32 mouse cellular contexts compared by ENCODE assay signal in genomic region chr1:39773551-39773950, GRCm38 (mm10). TPM values are rescaled to one million over a fixed set of nuclear protein-coding genes. Genes with fewer than 3 reads are reported as not detected.
DNase-seq lines count a peak whose midpoint lies in the region; ATAC-seq and TF ChIP-seq lines count a peak whose summit lies in the region.
"Had no signal": no experiment of that assay in that cellular context is flagged by ENCODE, and none has a peak within 500 bp of the region (broad histone marks: within the 10 kb centered on the region; RNA-seq: fewer than 3 reads in every experiment).

No protein-coding gene starts in this region.

- H3K36me3 ChIP-seq in forebrain, embryonic 15.5 days = no peaks in the 10 kb centered on the region
- no peaks in the 10 kb centered on the region for H3K36me3 ChIP-seq in forebrain, embryonic 13.5 days (ENCODE audit: poor library complexity, severe bottlenecking)
- H3K36me3 ChIP-seq in hindbrain, embryonic 13.5 days = no peaks in the 10 kb centered on the region
- no peaks in the 10 kb centered on the region for H3K36me3 ChIP-seq in hindbrain, embryonic 12.5 days
- no peaks in the 10 kb centered on the region for H3K36me3 ChIP-seq in hindbrain, postnatal 0 days (ENCODE audit: insufficient read depth, low read length)
- H3K36me3 ChIP-seq: G1E; limb, embryonic 15.5 days; liver, embryonic 13.5 days; midbrain, embryonic 13.5 days had no signal

- no peaks in the 10 kb centered on the region for H3K27me3 ChIP-seq in forebrain, embryonic 15.5 days
- no peaks in the 10 kb centered on the region for H3K27me3 ChIP-seq in forebrain, embryonic 13.5 days
- H3K27me3 ChIP-seq in hindbrain, embryonic 13.5 days = no peaks in the 10 kb centered on the region
- no peaks in the 10 kb centered on the region for H3K27me3 ChIP-seq in hindbrain, embryonic 12.5 days
- H3K27me3 ChIP-seq in hindbrain, postnatal 0 days (ENCODE audit: insufficient read depth, low read length) = no peaks in the 10 kb centered on the region
- H3K27me3 ChIP-seq: limb, embryonic 15.5 days; liver, embryonic 13.5 days; midbrain, embryonic 13.5 days had no signal

- no peak overlapping the region for H3K4me3 ChIP-seq in forebrain, embryonic 15.5 days
- no peak overlapping the region for H3K4me3 ChIP-seq in forebrain, embryonic 13.5 days
- no peak overlapping the region for H3K4me3 ChIP-seq in hindbrain, embryonic 13.5 days
- no peak overlapping the region for H3K4me3 ChIP-seq in hindbrain, embryonic 12.5 days
- H3K4me3 ChIP-seq in hindbrain, postnatal 0 days (ENCODE audit: low read length) = no peak overlapping the region
- H3K4me3 ChIP-seq: erythroblast, embryonic 14.5 days; gastrocnemius, adult 2 months; limb, embryonic 15.5 days; liver, embryonic 13.5 days; midbrain, embryonic 13.5 days had no signal

- ATAC-seq in forebrain, embryonic 15.5 days (replicated peaks) = peak; percentile 26; the same call in 1 of the 2 replicates
- no peak for ATAC-seq in forebrain, embryonic 13.5 days
- no peak for ATAC-seq in hindbrain, embryonic 13.5 days (ENCODE audit: low FRiP score)
- no peak for ATAC-seq in hindbrain, embryonic 12.5 days (ENCODE audit: low FRiP score)
- no peak for ATAC-seq in hindbrain, postnatal 0 days
- ATAC-seq: intestine, postnatal 0 days had no signal

- whole genome bisulfite sequencing in forebrain, embryonic 15.5 days = 66% methylated on average over 5 of the region's 5 CpGs
- WGBS in forebrain, embryonic 13.5 days = 76% methylated on average over 5 of the region's 5 CpGs
- 76% methylated on average over 5 of the region's 5 CpGs for WGBS in hindbrain, embryonic 13.5 days
- WGBS in hindbrain, embryonic 12.5 days = 66% methylated on average over 5 of the region's 5 CpGs
- 52% methylated on average over 5 of the region's 5 CpGs for WGBS in hindbrain, postnatal 0 days

- no peaks in the 10 kb centered on the region for H3K9me3 ChIP-seq in forebrain, embryonic 15.5 days
- no peaks in the 10 kb centered on the region for H3K9me3 ChIP-seq in forebrain, embryonic 13.5 days (replicated peaks)
- H3K9me3 ChIP-seq in hindbrain, embryonic 13.5 days = no peaks in the 10 kb centered on the region
- H3K9me3 ChIP-seq in hindbrain, embryonic 12.5 days (replicated peaks) = no peaks in the 10 kb centered on the region
- no peaks in the 10 kb centered on the region for H3K9me3 ChIP-seq in hindbrain, postnatal 0 days (ENCODE audit: low read length)
- H3K9me3 ChIP-seq: G1E; limb, embryonic 15.5 days; liver, embryonic 13.5 days; midbrain, embryonic 13.5 days had no signal

- no peak overlapping the region for H3K4me2 ChIP-seq in forebrain, embryonic 15.5 days (replicated peaks)
- H3K4me2 ChIP-seq in forebrain, embryonic 13.5 days = no peak overlapping the region
- no peak overlapping the region for H3K4me2 ChIP-seq in hindbrain, embryonic 13.5 days
- no peak overlapping the region for H3K4me2 ChIP-seq in hindbrain, embryonic 12.5 days (replicated peaks)
- peak overlapping the region; percentile 16; the same call in 1 of the 2 replicates for H3K4me2 ChIP-seq in hindbrain, postnatal 0 days (ENCODE audit: low read depth, low read length)
- H3K4me2 ChIP-seq: limb, embryonic 15.5 days; liver, embryonic 13.5 days; midbrain, embryonic 13.5 days had no signal

- no peak overlapping the region for H3K9ac ChIP-seq in forebrain, embryonic 15.5 days (replicated peaks)
- no peak overlapping the region for H3K9ac ChIP-seq in forebrain, embryonic 13.5 days
- H3K9ac ChIP-seq in hindbrain, embryonic 13.5 days = no peak overlapping the region
- no peak overlapping the region for H3K9ac ChIP-seq in hindbrain, embryonic 12.5 days
- H3K9ac ChIP-seq in hindbrain, postnatal 0 days (replicated peaks; ENCODE audit: low read length) = no peak overlapping the region
- H3K9ac ChIP-seq: limb, embryonic 15.5 days; liver, embryonic 13.5 days; midbrain, embryonic 13.5 days had no signal

- peaks cover 14% of the 10 kb centered on the region for H3K4me1 ChIP-seq in forebrain, embryonic 15.5 days
- H3K4me1 ChIP-seq in forebrain, embryonic 13.5 days = peaks cover 6% of the 10 kb centered on the region; the same call in 1 of the 2 replicates
- peaks cover 22% of the 10 kb centered on the region for H3K4me1 ChIP-seq in hindbrain, embryonic 13.5 days (replicated peaks)
- H3K4me1 ChIP-seq in hindbrain, embryonic 12.5 days = peaks cover 21% of the 10 kb centered on the region
- H3K4me1 ChIP-seq in hindbrain, postnatal 0 days (ENCODE audit: insufficient read depth, low read length) = peaks cover 8% of the 10 kb centered on the region

- H3K27ac ChIP-seq in forebrain, embryonic 15.5 days (replicated peaks) = peak overlapping the region; percentile 5; the same call in 1 of the 2 replicates
- H3K27ac ChIP-seq in forebrain, embryonic 13.5 days = no peak overlapping the region
- H3K27ac ChIP-seq in hindbrain, embryonic 13.5 days = peak overlapping the region; percentile 40; the same call in 1 of the 2 replicates
- no peak overlapping the region for H3K27ac ChIP-seq in hindbrain, embryonic 12.5 days
- H3K27ac ChIP-seq in hindbrain, postnatal 0 days = peak overlapping the region; percentile 79
- H3K27ac ChIP-seq: gastrocnemius, adult 2 months; limb, embryonic 15.5 days; liver, embryonic 13.5 days; macrophage; midbrain, embryonic 13.5 days had no signal

- DNase-seq in cerebellum, adult 9-11 months = peak; percentile 16
- DNase-seq in cerebellum, adult 11-12 months = no peak
- DNase-seq in hindbrain, postnatal 0 days (ENCODE audit: low spot score) = peak; percentile 12
- no peak for DNase-seq in lung, postnatal 4 days
- DNase-seq: adrenal gland, adult 8-10 months; gastrocnemius, adult 2 months; kidney, adult 9 months; kidney, postnatal 10 days; liver, embryonic 13.5 days; lung, adult 18-20 months; spleen, adult 18-20 months; thymus, postnatal 14 days had no signal

- TF ChIP-seq CTCF in hindbrain, postnatal 0 days (IDR thresholded peaks at IDR 0.05; ENCODE audit: low read depth) = no peak

RNA-seq across cellular contexts. Expression of gene Gm3646, which starts 31.6 kb away (rescaled TPM):
- not detected in 2 replicates for polyA plus RNA-seq in forebrain, embryonic 15.5 days (2015; fragmentation: Nextera tagmentation; extraction: Ambion mirVana)
- polyA plus RNA-seq in forebrain, embryonic 13.5 days (2015; fragmentation: Nextera tagmentation; extraction: Ambion mirVana) = not detected in 2 replicates
- not detected in 2 replicates for polyA plus RNA-seq in hindbrain, embryonic 13.5 days (2015; fragmentation: Nextera tagmentation; extraction: Ambion mirVana)
- not detected in 2 replicates for polyA plus RNA-seq in hindbrain, embryonic 12.5 days (2016; fragmentation: Nextera tagmentation; extraction: Ambion mirVana)
- total RNA-seq in hindbrain, postnatal 0 days (2014; rRNA removed) = not detected in 2 replicates
- polyA plus RNA-seq in hindbrain, postnatal 0 days (2015; fragmentation: Nextera tagmentation; extraction: Ambion mirVana) = not detected in 2 replicates
- total RNA-seq: adrenal gland, adult 8-10 months; adrenal gland, postnatal 4 days; G1E; layer of hippocampus, postnatal 36 days; left cerebral cortex, postnatal 4 days; megakaryocyte-erythroid progenitor cell, adult 5-6 weeks had no signal
- polyA plus RNA-seq: cortical plate, adult 2 months; erythroblast, embryonic 14.5 days; forebrain, embryonic 11.5 days; G1E; intestine, postnatal 0 days; large intestine, adult 2 months; limb, embryonic 15.5 days; liver, embryonic 13.5 days; lung, postnatal 0 days; macrophage; midbrain, embryonic 13.5 days; stomach, embryonic 16.5 days; urinary bladder, adult 2 months had no signal

RNA-seq across cellular contexts. Expression of gene Rfx8, which starts 52.8 kb away (rescaled TPM):
- polyA plus RNA-seq in forebrain, embryonic 15.5 days (2015; fragmentation: Nextera tagmentation; extraction: Ambion mirVana) = 0.11 TPM in 1 of 2 replicates, not detected in the other
- polyA plus RNA-seq in forebrain, embryonic 13.5 days (2015; fragmentation: Nextera tagmentation; extraction: Ambion mirVana) = 0.18 and 0.20 TPM in 2 replicates
- polyA plus RNA-seq in hindbrain, embryonic 13.5 days (2015; fragmentation: Nextera tagmentation; extraction: Ambion mirVana) = 0.26 and 0.49 TPM in 2 replicates
- 0.63 and 0.93 TPM in 2 replicates for polyA plus RNA-seq in hindbrain, embryonic 12.5 days (2016; fragmentation: Nextera tagmentation; extraction: Ambion mirVana)
- total RNA-seq in hindbrain, postnatal 0 days (2014; rRNA removed) = 0.10 and 0.97 TPM in 2 replicates
- polyA plus RNA-seq in hindbrain, postnatal 0 days (2015; fragmentation: Nextera tagmentation; extraction: Ambion mirVana) = 0.39 and 0.68 TPM in 2 replicates
- total RNA-seq: gastrocnemius, adult 2 months; megakaryocyte-erythroid progenitor cell, adult 5-6 weeks had no signal
- polyA plus RNA-seq: G1E; large intestine, adult 2 months; macrophage had no signal

Comparison
In these comparisons a context has a peak if more than half of its experiments do, and no peak if none do; other contexts are left out.
1. DNase-seq: peak in cerebellum, adult 9-11 months (single experiment) and hindbrain, postnatal 0 days (single experiment); none in cerebellum, adult 11-12 months (single experiment) and lung, postnatal 4 days (0 of 2).
2. H3K27ac ChIP-seq: peak in forebrain, embryonic 15.5 days (single experiment), hindbrain, embryonic 13.5 days (single experiment) and hindbrain, postnatal 0 days (single experiment); none in forebrain, embryonic 13.5 days (single experiment) and hindbrain, embryonic 12.5 days (single experiment).